Mouse (Mus musculus): ENCODE measurements around the gene Zfp53.

GRCm38 (mm10) chr17:21501365-21501764 lies 12.6 kb downstream of the Zfp53 start:
- TF ChIP-seq POLR2A (IDR thresholded peaks at IDR 0.05; ENCODE audit: insufficient read depth, low read length) (no peak), EP300 (IDR thresholded peaks at IDR 0.05; ENCODE audit: insufficient read depth, low read depth, low read length) (no peak)

All from ES-Bruce4 (cell line).